Mouse (Mus musculus) 3T3-L1 (cell line): ENCODE measurements around the gene Fam13a.

Experiments
- DNase-seq: peaks from one replicate; pipeline ENCODE4 v3.0.0-alpha.2; 2015; ENCODE audit warnings: low read depth, low spot score

Fam13a gene

DNA sequence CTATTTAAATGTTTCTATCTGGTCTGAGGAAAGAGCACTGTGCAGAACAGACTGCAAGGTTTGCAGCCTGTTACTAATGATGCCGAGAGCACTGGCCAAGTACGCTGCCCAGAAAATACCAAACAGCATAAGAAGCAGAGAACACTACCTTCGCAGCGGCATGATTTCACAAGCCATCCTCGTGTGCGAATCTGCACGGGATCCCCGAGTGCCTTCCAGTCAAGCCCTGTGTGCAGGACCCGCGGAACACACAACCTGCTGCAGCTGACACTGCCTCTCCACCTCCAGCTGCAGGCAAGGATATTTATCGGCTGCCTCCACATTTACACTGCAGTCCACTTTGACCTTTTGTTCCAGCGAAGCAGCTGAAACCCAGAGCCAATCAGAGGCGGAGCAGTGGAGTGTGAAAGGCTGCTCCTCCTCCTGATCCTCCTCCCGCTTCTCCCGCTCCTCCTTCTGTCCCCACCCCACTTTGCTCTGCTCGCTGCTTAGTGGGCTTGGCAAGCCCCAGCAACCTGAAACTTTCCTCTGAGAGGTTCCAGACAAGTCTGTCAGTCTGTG lies at the start of gene Fam13a:
Gene Fam13a (minus strand): TSS at position 386 of the 561 bp plus-strand sequence.
- DNase-seq, result peak; percentile 86

DNA sequence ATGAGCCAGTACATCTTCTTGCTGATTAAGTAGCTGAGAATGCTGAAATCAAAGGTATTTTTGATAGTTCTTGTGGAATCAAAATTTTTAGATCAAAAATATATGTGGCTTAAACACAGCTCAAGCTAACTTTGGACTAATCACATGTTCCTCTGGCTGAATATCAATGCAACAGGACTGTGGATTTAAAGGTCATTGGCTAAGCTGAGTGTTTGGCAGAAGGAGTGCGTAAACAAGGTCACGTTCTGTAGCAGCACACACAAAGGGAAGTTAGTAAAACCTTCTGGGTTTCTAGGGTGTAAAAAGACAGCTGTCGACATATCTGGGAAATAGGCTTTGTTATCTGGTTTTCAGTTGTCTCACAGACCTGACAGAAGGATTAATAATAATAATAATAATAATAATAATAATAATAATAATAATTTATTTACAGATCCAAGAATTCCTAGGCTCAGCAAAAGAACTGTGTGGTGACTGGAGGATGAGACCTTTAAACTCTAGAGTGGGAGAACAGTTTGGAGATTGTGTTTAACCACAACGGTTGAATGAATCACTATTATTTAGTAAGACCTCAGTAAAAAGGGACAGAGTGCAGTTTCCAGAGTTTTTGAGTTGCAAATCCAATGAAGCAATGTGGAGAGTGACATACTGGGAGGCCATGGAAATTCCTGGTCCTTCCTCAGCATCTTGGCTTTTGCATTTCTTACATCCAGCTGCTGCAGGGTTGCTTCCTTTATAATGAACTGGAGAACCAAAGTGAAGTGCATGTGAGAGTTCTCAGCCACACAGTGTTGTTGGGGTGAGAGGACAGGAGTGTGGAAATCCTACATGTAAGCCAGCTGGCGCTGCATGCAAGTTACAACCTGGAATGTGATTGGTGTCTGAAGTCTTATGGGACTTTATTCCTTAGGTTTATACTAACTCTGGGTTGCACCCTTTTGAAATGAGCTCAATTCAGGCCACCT lies 48.0 kb upstream of the Fam13a start:
- peak; percentile 38 for DNase-seq

DNA sequence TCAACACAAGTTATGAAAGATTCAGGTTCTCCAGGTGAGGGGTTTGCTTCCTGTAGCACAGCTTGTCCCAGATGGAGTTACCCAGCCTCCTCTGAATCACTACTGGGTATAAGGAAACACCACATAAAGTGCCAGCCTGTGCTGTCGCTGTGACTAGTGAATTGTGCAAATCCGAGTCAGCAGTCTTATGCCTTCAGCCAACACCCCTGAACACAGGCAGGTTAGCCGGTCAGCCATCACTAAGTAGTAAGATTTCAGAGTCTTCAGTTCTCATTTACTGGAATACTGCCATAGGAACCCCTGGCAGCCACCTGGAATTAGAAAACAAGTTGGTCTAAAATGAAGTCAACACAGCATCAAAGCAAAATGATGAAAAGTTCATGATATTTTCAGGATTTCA lies 47.3 kb upstream of the Fam13a start:
- peak; percentile 19 for DNase-seq

DNA sequence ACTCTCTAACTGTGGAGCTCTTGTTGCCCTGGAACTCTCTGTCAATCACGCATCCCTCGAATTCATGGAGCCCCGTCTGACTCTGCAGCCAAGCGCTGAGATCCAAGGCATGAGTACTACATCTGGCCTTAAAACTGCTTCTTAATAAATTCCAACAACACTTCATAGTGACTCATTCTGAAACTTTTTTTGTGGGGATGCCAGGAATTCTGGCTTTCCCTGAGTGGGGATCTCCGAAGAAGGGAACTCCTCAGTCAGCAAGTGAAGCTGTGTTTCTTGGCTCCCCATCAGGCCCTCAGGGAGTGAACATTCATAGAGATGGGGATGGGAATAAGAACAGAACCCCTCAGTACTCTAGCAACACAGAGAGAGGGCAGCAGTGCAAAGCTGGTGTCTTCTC lies 43.8 kb upstream of the Fam13a start:
- DNase-seq, result peak; percentile 99

DNA sequence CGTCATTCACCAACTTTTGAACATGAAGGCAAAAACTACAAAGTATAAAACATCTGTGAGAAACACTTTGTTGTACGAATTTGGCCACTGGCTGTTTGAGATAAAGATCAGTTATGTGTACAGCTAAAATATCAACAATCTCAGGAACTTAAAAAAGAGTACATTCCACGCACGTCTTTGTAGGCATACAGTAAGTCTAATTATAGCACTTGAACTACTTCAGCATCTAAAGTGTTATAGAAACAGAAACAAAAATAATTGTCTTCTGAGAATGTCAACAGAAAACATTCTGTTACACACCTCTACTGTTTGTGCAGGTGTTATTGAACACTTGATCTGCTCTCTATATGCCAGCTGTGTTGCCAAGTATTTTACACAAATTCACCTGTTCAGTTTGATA lies 40.1 kb upstream of the Fam13a start:
- DNase-seq, result no peak

DNA sequence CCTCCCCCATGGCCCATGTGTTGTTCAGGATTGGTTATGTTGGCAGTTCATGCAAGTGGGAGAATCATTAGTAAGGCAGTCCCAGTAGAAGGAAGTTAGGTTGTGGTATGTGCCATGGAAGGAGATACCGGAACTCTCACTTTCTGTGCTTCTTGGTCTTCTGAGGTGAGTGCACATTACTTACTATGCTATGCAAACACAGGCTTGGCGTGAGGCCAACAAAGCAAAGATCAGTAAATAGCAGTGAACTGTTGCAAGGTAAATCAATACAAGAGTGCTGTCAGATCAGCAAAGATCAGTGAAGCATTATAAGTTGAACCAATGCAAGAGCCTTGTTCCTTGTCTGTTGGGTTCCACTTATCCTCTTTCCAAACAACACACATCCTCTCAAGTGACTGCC lies 28.9 kb upstream of the Fam13a start:
- DNase-seq, result no peak

DNA sequence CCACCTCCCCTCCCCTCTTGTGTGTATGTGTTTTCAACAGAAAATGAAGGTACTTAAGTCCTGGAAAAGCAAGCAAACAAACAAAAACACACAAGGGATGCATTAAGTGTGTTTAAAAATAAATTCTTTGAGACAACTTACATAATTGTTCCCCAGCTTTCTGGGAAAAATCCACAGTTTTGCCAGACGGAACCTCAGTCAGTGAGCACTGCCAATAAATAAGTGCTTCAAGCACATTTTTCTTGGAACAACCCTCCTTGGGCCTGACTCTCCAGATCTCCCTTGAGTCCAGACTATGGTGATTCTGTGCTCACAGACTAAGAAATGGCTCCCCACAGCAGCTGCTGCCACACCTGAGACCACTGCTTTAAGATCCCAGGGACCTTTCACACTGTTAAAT lies 15.4 kb upstream of the Fam13a start:
- no peak for DNase-seq

DNA sequence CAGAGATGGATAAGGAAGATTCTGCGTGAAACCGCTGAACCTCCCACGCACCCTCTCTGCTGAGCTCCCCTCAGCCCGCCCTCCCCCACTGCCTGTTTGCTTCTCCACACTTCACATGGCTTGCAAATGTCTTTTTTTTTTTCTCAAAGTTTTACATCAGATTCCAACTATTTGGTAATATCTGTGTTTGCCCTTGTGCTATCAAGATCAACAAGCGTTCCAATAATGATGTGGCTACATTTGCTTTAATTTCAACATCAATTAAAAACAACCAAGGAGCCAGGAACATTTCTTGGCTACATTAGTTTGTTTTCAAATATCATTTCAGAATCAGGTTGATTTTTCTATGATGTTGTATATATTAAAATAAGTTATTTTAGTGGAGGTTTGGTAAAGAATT lies 8.4 kb upstream of the Fam13a start:
- DNase-seq, result no peak

DNA sequence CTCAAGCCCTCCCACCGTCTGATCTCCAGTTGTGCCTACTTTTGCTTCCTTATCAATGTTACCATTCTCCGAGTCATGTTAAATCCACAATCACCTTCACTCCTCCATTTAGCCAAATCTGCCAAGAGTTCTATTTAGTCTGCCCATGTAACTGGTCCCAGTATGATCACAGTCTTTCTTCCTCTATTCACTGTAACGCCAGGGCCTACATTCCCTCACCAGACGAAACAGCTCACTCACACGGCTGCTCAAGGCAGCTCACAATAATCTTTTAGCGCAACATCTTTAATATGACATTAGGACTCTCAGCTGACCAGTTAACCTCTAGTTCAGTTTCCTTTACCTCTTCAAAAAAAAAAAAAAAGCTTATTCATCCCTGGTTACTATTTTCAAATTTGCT lies 7.2 kb upstream of the Fam13a start:
- DNase-seq, result no peak

DNA sequence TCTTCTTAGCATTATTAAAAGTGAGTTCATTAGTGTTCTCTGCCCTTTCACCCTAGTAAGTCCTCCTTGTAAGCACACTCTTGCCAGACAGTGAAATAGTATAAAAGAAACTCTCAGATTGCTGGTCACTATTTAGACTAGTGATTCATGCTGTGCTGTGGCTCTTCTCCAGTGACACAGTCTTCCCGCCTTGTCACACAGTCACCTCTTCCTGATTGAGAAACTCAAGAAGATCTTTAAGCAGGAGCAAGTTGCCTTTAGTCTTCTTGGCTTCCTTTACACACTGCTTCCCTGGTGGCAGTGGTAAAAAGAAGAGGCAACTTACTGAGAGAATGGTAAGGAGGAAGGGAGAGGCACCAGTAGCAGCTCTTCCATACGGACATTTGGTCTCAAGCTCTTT lies 6.3 kb upstream of the Fam13a start:
- DNase-seq, result no peak

DNA sequence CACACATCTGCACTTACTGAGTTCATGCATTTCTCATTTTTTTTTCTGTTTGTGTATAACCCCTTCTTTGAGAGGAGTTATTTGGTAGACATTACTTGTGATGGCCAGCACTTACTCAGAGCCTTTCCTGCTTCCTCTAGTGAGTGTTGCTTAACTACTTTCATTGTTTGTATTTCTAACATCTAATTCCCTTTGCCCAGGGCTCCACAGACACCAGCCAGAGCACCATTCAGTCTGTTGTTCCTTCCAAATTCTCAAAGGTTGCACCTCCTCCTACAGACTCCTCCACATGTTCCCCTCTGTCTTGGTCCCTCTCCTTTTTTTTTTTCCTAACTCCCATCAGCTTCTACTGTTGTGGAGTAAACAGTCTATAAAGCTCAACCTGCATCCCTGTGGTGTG lies 5.7 kb upstream of the Fam13a start:
- DNase-seq, result peak; percentile 37

DNA sequence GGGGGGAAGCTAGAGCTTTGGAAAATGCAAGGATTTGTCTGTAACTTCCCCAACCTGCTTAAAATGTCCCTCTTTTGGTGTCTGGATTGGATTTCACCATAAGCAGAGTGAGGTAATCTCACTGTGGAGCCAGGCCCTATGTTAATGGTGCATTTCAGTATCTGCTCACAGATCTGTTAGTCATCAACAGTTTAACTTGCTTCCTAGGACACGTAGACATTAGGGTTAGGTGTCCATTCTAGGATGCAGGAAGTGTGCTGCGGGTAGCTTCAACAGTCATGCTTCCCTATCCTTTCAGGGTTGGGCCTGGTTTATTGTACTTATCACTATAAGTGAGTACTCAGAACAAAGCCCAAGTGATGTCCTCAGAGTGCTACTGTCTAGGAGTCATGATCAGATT lies 4.5 kb upstream of the Fam13a start:
- DNase-seq, result peak; percentile 27

DNA sequence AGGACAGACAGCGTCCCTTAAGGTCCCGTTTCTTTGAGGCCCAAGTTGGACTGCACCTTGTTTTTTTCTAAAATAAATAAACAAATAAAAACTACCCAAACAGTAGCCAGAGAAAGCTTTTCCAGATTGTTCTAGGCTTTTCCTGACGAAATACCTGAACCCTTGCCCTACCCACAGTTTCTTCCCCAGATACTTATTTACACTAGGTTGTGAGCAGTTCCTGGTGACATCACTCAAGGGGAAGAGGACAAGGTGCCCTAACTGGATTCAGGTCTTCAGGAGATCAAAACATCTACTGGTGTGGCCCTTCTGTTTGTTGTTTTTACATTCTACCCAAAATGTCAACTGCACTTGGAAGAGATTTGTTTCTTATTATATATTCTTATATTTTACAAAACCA lies 457 bp upstream of the Fam13a start:
- no peak for DNase-seq

DNA sequence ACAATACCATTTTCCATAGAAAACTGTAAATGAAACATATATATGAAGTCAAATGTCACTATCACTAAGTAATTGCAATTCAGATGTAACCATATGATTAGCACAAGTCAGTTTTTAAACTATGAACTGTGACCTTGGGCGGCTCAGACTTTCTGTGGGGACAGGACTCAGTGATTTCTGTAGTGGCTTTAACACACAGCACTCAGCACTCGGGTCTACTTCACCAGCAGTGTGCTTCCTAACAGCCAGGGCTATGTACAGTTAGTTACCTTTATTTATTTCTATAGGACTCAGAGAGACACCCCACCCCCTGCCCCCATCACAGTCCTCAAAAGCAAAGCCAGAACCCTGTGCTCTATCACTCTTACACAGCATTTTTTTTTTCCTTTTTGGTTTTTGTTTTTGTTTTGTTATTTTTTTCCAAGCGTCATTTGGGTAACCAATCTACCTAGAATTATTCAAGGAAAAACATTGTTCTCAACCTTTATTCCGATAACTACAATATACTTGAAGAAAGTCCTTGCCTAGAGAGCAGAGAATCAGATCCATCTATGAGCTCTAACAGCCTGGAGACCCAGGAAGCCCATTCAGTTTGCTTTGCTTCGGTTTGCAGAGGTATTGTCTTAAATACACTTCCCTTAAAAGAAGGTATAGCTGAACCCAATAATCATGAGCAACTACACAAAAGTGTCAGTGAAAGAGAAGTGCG lies 740 bp downstream of the Fam13a start:
- DNase-seq, result no peak

DNA sequence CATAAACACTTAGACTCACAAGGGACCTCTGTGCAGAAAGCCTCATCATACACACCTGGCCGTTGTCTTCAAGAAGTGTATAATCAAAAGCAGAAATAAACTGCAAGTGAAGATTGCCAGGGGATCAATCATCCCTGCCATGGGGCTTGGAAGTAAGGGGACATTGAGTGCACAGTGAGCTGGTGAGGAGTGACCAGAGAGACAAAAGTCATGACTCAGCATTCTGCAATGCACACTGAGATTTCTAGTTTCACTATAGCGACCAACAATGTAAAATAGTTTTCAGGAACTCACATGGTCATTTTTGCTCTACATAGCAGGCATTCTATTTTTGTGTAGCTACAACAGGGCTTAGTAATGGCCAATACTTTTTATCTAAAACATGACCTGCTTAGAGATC lies 1.7 kb downstream of the Fam13a start:
- peak; percentile 53 for DNase-seq

DNA sequence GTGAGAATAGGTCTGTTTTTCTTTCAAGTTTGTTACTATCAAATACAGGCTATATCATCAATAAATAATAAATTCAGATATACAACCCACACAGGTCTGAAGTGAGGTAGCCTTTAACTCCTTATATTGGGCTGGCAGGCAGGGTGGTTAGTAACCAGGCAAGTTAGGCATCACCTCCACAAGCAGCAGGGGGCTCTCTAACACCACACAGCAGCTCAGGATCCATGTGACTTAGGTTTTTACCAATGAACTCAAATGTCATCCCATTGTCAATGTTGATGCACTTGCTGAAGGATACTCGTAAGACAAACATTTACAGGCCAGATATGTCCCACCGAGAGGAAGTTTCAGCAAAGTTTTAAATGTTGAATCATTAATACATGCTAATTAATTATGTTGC lies 4.0 kb downstream of the Fam13a start:
- DNase-seq, result peak; percentile 68

DNA sequence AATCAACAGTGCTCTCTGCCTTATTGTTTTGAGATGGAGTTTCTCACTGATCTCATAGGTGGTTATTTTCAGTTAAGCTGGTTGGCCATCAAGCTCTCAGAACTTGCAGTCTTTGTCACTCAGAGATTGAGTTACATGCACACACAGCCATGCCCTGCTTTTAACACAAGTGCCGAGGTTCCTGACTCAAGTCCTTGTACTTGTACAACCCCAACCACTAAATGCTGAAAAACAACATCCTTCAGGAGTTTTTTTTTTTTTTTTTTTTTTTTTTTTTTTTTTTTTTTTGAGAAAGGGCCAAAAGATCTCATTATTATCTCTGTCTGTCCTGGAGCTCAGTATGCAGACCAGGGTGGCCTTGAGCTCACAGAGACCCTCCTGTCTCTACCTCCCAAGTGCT lies 4.5 kb downstream of the Fam13a start:
- DNase-seq, result no peak

DNA sequence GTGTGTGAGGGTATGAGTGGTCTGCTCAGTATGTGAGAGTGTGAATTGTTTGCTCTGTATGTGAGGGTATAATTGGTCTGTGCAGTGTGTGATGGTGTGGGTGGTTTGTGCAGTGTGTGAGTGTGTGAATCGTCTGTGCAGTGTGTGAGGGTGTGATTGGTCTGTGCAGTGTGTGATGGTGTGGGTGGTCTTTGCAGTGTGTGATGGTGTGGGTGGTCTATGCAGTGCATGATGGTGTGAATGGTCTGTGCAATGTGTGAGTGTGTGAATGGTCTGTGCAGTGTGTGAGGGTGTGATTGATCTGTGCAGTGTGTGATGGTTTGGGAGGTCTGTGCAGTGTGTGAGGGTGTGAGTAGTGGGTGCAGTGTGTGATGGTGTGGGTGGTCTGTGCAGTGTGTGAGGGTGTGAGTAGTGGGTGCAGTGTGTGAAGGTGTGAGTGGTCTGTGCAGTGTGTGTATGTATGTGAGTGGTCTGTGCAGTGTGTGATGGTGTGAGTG lies 8.0 kb downstream of the Fam13a start:
- no peak for DNase-seq

DNA sequence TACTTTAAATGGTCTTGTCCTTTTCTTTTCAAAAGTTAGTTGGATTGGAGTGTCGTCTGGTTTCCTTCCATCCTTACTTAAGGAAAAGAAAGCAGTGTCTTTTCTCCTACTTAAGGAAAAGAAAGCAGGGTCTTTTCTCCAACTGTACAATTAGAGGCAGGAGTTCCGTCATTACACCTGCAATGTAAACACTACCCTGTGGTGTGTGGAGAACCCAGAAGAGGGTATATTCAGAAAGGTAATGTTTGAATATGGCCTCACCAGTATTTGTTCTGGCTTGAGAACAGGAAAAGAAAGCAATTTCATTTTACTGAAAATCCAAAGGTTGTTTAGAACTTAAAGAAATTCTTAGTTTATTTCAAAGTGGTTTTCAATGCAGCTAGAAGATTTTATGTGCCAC lies 9.6 kb downstream of the Fam13a start:
- no peak for DNase-seq

DNA sequence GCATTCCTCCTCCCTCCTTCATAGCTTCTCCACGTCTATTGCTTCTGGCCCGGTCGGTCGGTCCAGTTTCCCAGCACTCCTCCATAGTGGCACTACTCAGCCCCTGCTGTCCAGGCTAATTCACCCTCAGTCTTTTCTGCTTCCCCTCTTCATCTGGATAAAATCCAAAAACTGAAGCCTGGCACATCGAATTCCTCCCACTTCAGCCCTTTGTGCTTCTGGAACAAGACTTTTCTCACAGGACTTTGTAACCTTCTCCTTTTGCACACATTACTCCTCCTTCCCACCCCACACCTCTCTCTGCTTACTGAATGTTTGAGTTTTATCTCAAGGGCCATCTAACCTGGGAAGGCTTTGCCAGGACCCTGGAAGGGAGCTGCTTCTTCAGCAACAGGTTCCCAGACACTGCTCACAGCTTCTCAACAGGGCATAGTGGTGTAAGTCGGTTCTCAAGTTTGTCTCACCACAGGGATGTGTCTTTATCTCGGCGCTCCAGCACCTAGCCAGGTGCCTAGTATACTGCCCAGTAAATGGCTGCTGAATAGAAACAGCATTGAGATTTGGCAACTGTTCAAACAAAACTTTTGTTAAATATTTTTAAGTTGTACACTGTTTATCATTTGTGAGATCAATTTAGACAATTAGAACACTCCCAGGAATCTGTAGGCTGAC lies 10.1 kb downstream of the Fam13a start:
- DNase-seq, result no peak

DNA sequence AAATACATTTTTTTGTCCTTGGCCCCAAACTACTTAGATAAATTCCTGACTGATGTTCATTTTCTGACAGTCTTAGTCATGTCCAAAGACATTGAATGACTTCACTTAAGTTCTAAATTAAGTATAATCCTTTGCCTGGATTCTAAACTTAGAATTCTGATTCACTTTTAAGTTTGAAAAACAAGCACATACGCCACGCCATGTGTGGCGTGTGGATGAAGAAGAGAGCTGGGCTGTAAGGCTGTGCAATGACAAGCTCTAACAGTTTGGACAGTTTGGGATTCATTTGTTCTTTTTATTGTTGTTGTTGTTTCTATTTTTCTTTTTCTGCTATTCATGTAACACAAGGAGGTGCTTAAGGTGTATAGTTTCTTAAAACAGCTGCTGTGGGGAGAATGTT lies 13.6 kb downstream of the Fam13a start:
- no peak for DNase-seq

DNA sequence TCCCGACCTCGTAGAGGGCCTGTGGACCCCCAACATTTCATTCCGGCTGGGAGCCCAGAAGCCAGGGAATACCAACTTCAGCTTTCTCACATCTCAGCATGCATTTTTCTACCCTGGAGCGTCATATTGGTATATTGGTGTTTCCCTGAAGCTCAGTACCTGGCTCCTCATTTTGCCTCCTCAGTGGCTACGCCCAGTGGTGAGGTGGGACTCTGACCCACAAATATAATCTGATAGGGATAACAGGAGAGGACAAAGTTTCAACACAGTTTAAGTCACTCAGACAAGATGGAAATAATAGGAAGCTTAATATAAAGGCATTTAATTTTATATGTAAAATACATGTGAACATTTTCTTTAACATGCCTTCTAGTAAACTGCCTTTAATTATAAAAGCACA lies 19.7 kb downstream of the Fam13a start:
- DNase-seq, result no peak
